Mouse (Mus musculus): ENCODE data around the gene Gcg.

Gcg gene

GRCm38 (mm10) chr2:62483550-62483949 is at the start of gene Gcg:
TSS of gene Gcg (minus strand) at chr2:62483650.
- DNase-seq (ENCODE audit: low spot score), result no peak

GRCm38 (mm10) chr2:62531065-62531464 is 47.6 kb upstream of the Gcg start:
- DNase-seq (ENCODE audit: low spot score), result no peak

GRCm38 (mm10) chr2:62526399-62526798 is 42.9 kb upstream of the Gcg start:
- no peak for DNase-seq (ENCODE audit: low spot score)

- DNase-seq (ENCODE audit: low spot score), result no peak
Measured at GRCm38 (mm10) chr2:62517790-62518189, 34.3 kb upstream of the Gcg start.

GRCm38 (mm10) chr2:62514477-62514876 is 31.0 kb upstream of the Gcg start:
- no peak for DNase-seq (ENCODE audit: low spot score)

GRCm38 (mm10) chr2:62513477-62513876 is 30.0 kb upstream of the Gcg start:
- DNase-seq (ENCODE audit: low spot score), result no peak

GRCm38 (mm10) chr2:62507130-62507529 is 23.7 kb upstream of the Gcg start:
- DNase-seq (ENCODE audit: low spot score), result no peak

- no peak for DNase-seq (ENCODE audit: low spot score)
Measured at GRCm38 (mm10) chr2:62506441-62506840, 23.0 kb upstream of the Gcg start.

- DNase-seq (ENCODE audit: low spot score), result no peak
Measured at GRCm38 (mm10) chr2:62504269-62504796, 20.9 kb upstream of the Gcg start.

- DNase-seq (ENCODE audit: low spot score), result no peak
Measured at GRCm38 (mm10) chr2:62503326-62503725, 19.9 kb upstream of the Gcg start.

- no peak for DNase-seq (ENCODE audit: low spot score)
Measured at GRCm38 (mm10) chr2:62502516-62502915, 19.1 kb upstream of the Gcg start.

- no peak for DNase-seq (ENCODE audit: low spot score)
Measured at GRCm38 (mm10) chr2:62498821-62499220, 15.4 kb upstream of the Gcg start.

- no peak for DNase-seq (ENCODE audit: low spot score)
Measured at GRCm38 (mm10) chr2:62498086-62498485, 14.6 kb upstream of the Gcg start.

- DNase-seq (ENCODE audit: low spot score), result no peak
Measured at GRCm38 (mm10) chr2:62497333-62498002, 14.0 kb upstream of the Gcg start.

- no peak for DNase-seq (ENCODE audit: low spot score)
Measured at GRCm38 (mm10) chr2:62495407-62495806, 12.0 kb upstream of the Gcg start.

GRCm38 (mm10) chr2:62489832-62490231 is 6.4 kb upstream of the Gcg start:
- no peak for DNase-seq (ENCODE audit: low spot score)

GRCm38 (mm10) chr2:62484906-62485305 is 1.5 kb upstream of the Gcg start:
- DNase-seq (ENCODE audit: low spot score), result no peak

GRCm38 (mm10) chr2:62480285-62481198 is 2.9 kb downstream of the Gcg start:
- DNase-seq (ENCODE audit: low spot score), result no peak

- DNase-seq (ENCODE audit: low spot score), result no peak
Measured at GRCm38 (mm10) chr2:62469551-62469950, 13.9 kb downstream of the Gcg start.

GRCm38 (mm10) chr2:62463287-62463686 is 20.2 kb downstream of the Gcg start:
- no peak for DNase-seq (ENCODE audit: low spot score)

- no peak for DNase-seq (ENCODE audit: low spot score)
Measured at GRCm38 (mm10) chr2:62462174-62462573, 21.3 kb downstream of the Gcg start.

GRCm38 (mm10) chr2:62460815-62461450 is 22.5 kb downstream of the Gcg start:
- DNase-seq (ENCODE audit: low spot score), result no peak

Data from ovary, postnatal 14 days (tissue).